Mouse (Mus musculus) left cerebral cortex, postnatal 10 days (tissue): Measurements from ENCODE around the gene Camk2b. TPM values are rescaled to one million over a fixed set of nuclear protein-coding genes. Genes with fewer than 3 reads are reported as not detected.
A peak's percentile ranks its signal among the peaks of the same experiment; 100 is the strongest.
"Not testable (repeated sequence)": the region's sequence is repeated elsewhere in the genome, so short reads cannot be mapped to it uniquely, and the experiment has no call there.

ENCODE experiments used
- DNase-seq, 2 experiments: peaks; one replicate each; pipeline ENCODE4 v3.0.0; 2021 to 2022; ENCODE audit warnings: low spot score in 2 of 2, mixed read lengths in 1 of 2; ENCODE audit errors: extremely low spot score in 1 of 2
- intact Hi-C: fragments of 180-260 bp; cut with DNase I; formaldehyde crosslinking; loops from one replicate; pipeline ENCODE4 v1.15.1; 2025
- total RNA-seq, 2 experiments: library from RNA; stranded (reverse); gene quantifications; 2 replicates each; pipeline ENCODE4 v1.2.3; 2021

Gene Camk2b
- total RNA-seq, 2 experiments from 2014 or later, result 768 to 793 TPM

GRCm38 (mm10) chr11:6020897-6021839, 45.0 kb downstream of the Camk2b start:
- DNase-seq, result no peak
- intact Hi-C loops, result no loop called here

DNA sequence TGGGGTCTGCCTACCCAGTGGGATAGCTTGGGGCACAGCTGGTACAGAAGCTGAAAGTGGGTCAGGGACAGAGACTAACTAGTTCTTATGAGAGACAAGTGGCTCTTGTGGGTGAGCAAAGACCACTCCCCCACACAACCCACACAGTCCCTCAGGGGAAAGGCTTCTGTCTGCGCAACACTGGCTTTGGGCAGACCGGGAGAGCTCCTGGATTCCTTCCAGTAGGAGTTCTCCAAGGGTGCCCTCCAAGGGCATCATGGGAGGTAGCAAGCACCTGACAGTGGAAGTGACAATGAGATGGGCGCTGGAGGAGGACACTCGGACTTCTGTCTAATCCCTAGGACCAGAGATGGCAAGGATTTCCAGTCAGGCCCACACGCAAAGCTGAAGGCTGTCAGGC, 45.8 kb downstream of the Camk2b start:
- intact Hi-C loops, result no loop called here
- DNase-seq, result no peak

DNA sequence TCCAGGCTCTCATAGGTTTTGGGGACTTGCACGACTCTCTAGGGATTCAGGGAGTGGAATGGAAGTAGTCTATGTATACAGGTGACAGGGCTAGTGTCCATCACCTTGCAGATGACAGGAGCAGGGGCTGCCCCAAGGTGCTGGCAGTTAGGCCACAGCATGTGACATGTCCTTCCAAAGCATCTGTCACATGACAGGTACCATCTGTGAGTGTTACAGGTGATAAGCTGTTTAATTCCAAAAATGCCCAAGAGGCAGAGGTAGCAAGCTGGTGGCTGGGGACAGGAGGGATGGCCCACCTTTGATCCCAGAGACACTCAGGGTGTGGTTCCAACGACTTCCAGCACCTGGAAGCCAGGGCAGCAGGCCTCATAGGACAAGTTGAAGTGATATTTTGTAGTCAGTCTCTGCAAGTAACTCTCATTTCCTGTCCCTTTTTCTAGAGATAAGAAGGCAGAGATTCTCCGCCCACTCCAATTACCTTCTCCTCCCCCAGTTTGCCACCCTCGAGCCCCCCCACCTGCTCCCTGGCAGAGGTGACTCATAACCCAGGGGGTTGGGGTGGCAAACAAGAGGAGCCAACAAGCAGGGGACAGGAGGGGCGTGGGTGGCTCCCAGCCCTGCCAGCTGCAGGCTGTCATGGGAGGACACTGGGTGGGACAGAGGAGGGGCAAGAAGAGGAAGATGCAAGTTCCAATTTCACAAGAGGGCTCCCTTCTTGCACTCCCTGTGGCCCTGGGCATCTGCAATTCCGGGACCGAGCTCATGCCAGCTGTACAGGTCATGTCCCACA, 47.7 kb downstream of the Camk2b start:
- intact Hi-C loops, result no loop called here
- no peak for DNase-seq

DNA sequence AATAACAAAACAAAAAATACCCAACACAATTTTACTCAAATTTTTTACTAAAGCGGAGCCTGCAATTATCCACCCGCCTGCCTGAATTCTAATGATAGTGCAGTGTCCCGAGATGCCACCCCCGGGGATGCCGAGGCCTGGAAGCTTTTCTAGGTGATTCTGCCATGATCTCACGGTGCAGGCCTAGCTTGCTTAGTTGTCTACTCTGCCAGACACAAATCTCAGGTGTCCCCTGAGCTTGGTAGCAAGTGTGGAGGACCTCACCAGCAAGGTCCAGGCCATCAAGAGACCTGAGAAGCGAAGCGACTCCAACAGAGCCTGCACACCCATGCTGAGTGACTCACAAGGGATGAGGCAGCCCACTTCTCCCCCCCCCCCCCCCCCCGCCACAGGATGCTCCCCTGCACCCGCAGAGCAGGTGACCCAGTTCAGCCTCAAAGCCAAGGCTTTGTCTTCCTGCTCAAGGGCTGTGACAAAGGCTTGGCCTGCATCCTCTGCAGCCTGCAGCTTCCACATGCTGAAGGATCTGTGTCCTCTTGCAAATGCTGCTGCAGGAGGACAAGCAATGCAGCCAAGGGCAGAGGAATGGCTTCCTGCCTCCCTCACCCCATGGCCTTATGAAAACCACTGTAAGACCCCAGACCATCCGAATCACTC, 48.5 kb downstream of the Camk2b start:
- DNase-seq, result no peak
- intact Hi-C loops, result no loop called here

- no peak for DNase-seq
- intact Hi-C loops, result no loop called here
Observed at GRCm38 (mm10) chr11:6016797-6017395, 49.3 kb downstream of the Camk2b start.

- DNase-seq, result no peak
Observed at GRCm38 (mm10) chr11:6016368-6016767, 49.8 kb downstream of the Camk2b start.

DNA sequence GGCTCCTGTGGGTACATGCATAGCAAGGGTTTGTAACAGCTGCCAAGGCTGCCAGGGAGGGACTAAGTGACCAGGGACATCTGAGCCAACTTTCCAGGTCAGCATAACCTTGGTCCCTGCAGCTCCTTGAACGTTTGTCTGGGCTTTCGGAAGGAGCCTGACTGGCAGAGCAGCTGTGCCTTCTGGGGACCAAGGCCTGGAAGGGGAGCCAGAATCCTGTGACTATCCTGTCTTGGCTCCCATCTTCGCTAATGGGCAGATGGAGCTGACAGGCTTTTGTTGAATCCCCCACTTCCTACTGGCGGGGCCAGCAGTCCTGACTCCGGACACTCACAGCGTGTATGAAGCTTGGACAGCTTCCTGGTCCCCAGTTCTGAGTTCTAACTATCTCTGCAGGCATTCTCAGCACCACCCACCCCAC, 51.1 kb downstream of the Camk2b start:
- intact Hi-C loops, result no loop called here
- DNase-seq, result no peak

More at GRCm38 (mm10) chr11:6016368-6016767, 49.8 kb downstream of the Camk2b start:
- intact Hi-C loops, result no loop called here

- intact Hi-C loops, result no loop called here
- no peak for DNase-seq
Observed at GRCm38 (mm10) chr11:6013359-6013758, 52.8 kb downstream of the Camk2b start.

DNA sequence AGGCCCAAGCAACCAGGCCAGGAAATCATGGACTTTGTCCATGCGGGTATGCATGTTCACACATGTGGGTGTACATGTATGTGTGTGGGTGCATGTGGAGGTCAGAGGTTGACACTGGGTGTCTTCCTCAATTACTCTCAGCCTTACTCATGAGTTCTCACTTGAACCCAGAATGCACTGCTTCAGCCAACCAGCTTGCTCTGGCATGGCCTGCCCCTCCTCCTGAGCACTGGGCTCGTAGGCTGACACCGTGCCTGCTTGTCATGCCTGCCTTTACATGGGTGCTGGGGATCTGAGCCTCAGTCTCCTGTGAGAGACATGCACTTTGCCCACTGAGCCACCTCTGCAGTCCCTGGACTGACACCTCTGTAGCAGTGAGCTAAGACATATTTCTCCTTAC, 54.3 kb downstream of the Camk2b start:
- intact Hi-C loops, result no loop called here
- DNase-seq, result no peak

DNA sequence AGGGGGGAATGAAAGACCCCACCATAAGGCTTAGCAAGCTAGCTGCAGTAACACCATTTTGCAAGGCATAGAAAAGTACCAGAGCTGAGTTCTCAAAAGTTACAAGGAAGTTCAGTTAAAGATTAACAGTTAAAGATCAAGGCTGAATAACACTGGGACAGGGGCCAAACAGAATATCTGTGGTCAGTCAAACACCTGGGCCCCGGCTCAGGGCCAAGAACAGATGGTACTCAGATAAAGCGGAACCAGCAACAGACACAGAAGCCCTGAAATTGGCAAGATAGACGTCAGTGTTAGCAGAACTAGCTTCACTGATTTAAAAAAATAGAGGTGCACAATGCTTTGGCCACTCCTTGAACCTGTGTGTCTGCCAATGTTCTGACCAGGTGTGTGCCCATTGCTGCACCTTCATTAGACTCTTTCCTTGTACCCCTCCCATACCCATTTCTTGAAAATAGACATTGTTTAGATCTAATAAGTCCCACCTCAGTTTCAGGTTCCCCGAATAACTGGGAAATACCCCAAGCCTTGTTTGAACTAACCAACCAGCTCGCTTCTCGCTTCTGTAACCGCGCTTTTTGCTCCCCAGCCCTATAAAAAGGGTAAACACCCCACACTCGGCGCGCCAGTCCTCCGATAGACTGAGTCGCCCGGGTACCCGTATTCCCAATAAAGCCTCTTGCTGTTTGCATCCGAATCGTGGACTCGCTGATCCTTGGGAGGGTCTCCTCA, 55.2 kb downstream of the Camk2b start:
- DNase-seq, intact Hi-C loops: not testable (repeated sequence)

DNA sequence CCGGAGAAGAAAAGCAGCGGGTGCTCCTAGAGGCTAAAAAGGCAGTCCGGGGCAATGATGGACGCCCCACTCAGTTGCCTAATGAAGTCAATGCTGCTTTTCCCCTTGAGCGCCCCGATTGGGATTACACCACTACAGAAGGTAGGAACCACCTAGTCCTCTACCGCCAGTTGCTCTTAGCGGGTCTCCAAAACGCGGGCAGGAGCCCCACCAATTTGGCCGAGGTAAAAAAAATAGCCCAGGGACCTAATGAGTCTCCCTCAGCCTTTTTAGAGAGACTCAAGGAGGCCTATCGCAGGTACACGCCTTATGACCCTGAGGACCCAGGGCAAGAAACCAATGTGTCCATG, 58.4 kb downstream of the Camk2b start:
- DNase-seq, intact Hi-C loops: not testable (repeated sequence)

DNA sequence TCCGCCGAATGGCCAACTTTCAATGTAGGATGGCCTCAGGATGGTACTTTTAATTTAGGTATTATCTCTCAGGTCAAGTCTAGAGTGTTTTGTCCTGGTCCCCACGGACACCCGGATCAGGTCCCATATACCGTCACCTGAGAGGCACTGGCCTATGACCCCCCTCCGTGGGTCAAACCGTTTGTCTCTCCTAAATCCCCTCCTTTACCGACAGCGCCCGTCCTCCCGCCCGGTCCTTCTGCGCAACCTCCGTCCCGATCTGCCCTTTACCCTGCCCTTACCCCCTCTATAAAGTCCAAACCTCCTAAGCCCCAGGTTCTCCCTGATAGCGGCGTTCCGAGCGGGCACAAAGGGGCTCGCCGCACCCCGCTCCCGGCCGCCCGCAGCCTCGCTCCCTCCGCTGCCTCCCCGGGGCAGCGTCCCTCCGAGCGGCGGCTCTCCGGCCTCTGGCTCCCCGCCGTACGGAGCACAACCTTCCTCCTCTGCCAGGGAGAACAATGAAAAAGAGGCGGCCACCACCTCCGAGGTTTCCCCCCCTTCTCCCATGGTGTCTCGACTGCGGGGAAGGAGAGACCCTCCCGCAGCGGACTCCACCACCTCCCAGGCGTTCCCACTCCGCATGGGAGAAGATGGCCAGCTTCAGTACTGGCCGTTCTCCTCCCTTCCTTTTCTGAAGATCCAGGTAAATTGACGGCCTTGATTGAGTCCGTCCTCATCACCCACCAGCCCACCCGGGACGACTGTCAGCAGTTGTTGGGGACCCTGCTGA, 59.0 kb downstream of the Camk2b start:
- intact Hi-C loops, DNase-seq: not testable (repeated sequence)

DNA sequence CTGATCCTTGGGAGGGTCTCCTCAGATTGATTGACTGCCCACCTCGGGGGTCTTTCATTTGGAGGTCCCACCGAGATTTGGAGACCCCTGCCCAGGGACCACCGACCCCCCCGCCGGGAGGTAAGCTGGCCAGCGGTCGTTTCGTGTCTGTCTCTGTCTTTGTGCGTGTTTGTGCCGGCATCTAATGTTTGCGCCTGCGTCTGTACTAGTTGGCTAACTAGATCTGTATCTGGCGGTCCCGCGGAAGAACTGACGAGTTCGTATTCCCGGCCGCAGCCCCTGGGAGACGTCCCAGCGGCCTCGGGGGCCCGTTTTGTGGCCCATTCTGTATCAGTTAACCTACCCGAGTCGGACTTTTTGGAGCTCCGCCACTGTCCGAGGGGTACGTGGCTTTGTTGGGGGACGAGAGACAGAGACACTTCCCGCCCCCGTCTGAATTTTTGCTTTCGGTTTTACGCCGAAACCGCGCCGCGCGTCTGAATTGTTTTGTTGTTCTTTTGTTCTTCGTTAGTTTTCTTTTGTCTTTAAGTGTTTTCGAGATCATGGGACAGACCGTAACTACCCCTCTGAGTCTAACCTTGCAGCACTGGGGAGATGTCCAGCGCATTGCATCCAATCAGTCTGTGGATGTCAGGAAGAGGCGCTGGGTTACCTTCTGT, 59.7 kb downstream of the Camk2b start:
- intact Hi-C loops, DNase-seq: not testable (repeated sequence)

DNA sequence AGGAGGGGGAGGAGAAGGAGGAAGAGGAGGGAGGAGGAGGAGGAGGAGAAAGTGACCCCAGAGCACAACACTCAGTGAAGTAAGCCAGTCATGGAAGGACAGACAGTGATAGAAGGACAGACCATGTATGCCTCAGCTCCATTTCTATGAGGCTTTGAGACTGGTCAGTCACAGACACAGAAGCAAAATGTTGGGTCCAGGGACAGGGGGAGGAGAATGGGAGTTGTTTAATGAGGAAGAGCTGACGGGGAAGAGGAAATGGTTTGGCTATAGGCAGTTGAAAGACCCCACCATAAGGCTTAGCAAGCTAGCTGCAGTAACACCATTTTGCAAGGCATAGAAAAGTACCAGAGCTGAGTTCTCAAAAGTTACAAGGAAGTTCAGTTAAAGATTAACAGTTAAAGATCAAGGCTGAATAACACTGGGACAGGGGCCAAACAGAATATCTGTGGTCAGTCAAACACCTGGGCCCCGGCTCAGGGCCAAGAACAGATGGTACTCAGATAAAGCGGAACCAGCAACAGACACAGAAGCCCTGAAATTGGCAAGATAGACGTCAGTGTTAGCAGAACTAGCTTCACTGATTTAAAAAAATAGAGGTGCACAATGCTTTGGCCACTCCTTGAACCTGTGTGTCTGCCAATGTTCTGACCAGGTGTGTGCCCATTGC, 60.7 kb downstream of the Camk2b start:
- DNase-seq, intact Hi-C loops: not testable (repeated sequence)

- no peak for DNase-seq
- intact Hi-C loops, result no loop called here
Observed at GRCm38 (mm10) chr11:6003046-6003639, 63.0 kb downstream of the Camk2b start.

DNA sequence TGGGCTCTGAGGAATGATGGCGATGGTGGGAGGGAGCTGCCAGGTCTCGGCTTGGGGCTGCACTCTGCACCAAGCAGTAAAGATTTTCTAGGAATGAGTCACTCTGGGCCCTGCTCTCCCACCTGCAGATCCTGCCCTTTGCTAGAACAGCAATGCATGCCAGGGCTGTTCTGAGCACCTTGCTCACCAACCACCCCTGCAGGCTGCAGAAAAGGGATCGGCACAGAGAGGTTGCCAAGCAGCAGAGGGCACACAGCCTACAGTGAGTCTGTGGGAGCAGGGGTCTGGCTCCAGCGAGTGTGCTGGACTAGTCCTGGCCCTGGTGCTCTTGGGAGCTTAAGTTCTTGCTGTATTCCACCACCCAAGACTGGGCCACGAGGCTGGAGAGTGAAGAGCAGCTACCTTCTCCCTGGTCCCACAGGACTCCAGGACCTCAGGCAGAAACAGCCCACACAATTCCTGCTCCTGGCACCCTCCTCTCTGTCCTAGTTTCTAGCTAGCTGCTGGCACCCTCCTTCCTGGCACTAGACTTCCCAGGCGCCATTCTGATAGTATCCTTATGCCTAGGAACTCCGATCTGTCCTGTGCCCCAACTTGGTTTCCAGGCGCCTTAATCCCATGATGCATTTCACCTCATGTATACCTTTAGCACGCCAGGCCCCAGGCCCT, 64.0 kb downstream of the Camk2b start:
- peak in 1 of 2 experiments; percentile 53 for DNase-seq
- intact Hi-C loops, result no loop called here
